Mouse (Mus musculus): Measurements from ENCODE around the gene Gm5152.
"Not testable (repeated sequence)": the region's sequence is repeated elsewhere in the genome, so short reads cannot be mapped to it uniquely, and the experiment has no call there.

Gm5152 gene

GRCm38 (mm10) chr5:10246426-10246825 is at the start of gene Gm5152:
Gm5152 (minus strand) TSS chr5:10246526.
- in situ Hi-C loops (cut with MseI, MboI) = not testable (repeated sequence)

- in situ Hi-C loops (cut with MseI, MboI) = not testable (repeated sequence)
Measured at GRCm38 (mm10) chr5:10254768-10255167, 8.4 kb upstream of the Gm5152 start.

- in situ Hi-C loops (cut with MseI, MboI) = not testable (repeated sequence)
Measured at GRCm38 (mm10) chr5:10245770-10246169, 556 bp downstream of the Gm5152 start.

GRCm38 (mm10) chr5:10240436-10240835 is 5.9 kb downstream of the Gm5152 start:
- in situ Hi-C loops (cut with MseI, MboI) = not testable (repeated sequence)

GRCm38 (mm10) chr5:10220317-10220716 is 26.0 kb downstream of the Gm5152 start:
- in situ Hi-C loops (cut with MseI, MboI) = no loop called here

- in situ Hi-C loops (cut with MseI, MboI) = no loop called here
Measured at GRCm38 (mm10) chr5:10203067-10203466, 43.3 kb downstream of the Gm5152 start.

GRCm38 (mm10) chr5:10196880-10197279 is 49.4 kb downstream of the Gm5152 start:
- in situ Hi-C loops (cut with MseI, MboI) = no loop called here

Data from mouse trophoblast stem cell (cell line).